Mouse (Mus musculus): ENCODE measurements around the gene Smg9.

GRCm38 (mm10) chr7:24469126-24469525 lies 69.7 kb downstream of the Smg9 start:
- TF ChIP-seq GATA1 (IDR thresholded peaks at IDR 0.05; ENCODE audit: low read depth, low read length) (no peak), ELF1 (IDR thresholded peaks at IDR 0.05; ENCODE audit: low read depth, low read length) (no peak)
